Comparison of ENCODE assay signal across 13 mouse cellular contexts in genomic region chr7:125643880-125644279, GRCm38 (mm10). TPM values are rescaled to one million over a fixed set of nuclear protein-coding genes. Genes with fewer than 3 reads are reported as not detected.
DNase-seq lines count a peak whose midpoint lies in the region; ATAC-seq and TF ChIP-seq lines count a peak whose summit lies in the region.
"Had no signal": no experiment of that assay in that cellular context is flagged by ENCODE, and none has a peak within 500 bp of the region (broad histone marks: within the 10 kb centered on the region; RNA-seq: fewer than 3 reads in every experiment).

No protein-coding gene starts in this region.

- H3K4me3 ChIP-seq in kidney, adult 2 months (ENCODE audit: insufficient read depth, low read depth, low read length), result no peak overlapping the region
- H3K4me3 ChIP-seq in kidney, embryonic 16.5 days (ENCODE audit: low read length), result no peak overlapping the region
- no peak overlapping the region for H3K4me3 ChIP-seq in lung, embryonic 14.5 days (ENCODE audit: low read depth, low read length)
- H3K4me3 ChIP-seq: forebrain, embryonic 13.5 days; midbrain, embryonic 12.5 days; neural tube, embryonic 13.5 days had no signal

- H3K4me1 ChIP-seq in kidney, adult 2 months (ENCODE audit: control insufficient read depth, insufficient read depth, low read length), result no peaks in the 10 kb centered on the region
- no peaks in the 10 kb centered on the region for H3K4me1 ChIP-seq in kidney, embryonic 16.5 days (ENCODE audit: insufficient read depth, low read length)
- H3K4me1 ChIP-seq in lung, embryonic 14.5 days (ENCODE audit: insufficient read depth), result no peaks in the 10 kb centered on the region

- H3K36me3 ChIP-seq in kidney, adult 2 months (ENCODE audit: control insufficient read depth, insufficient read depth, low read length), result peaks cover 3% of the 10 kb centered on the region; the same call in 1 of the 2 replicates
- peaks cover 82% of the 10 kb centered on the region for H3K36me3 ChIP-seq in kidney, embryonic 16.5 days (ENCODE audit: insufficient read depth, low read length)
- H3K36me3 ChIP-seq in lung, embryonic 14.5 days (ENCODE audit: insufficient read depth), result peaks cover 98% of the 10 kb centered on the region

- no peak overlapping the region for H3K9ac ChIP-seq in kidney, embryonic 16.5 days (replicated peaks; ENCODE audit: low read length)
- H3K9ac ChIP-seq in lung, embryonic 14.5 days, result no peak overlapping the region
- H3K9ac ChIP-seq: forebrain, embryonic 13.5 days; midbrain, embryonic 12.5 days; neural tube, embryonic 13.5 days had no signal

- TF ChIP-seq CTCF in kidney, adult 2 months (conservative IDR thresholded peaks at IDR 0.05; ENCODE audit: insufficient read depth, insufficient read length, low read depth, low read length), result no peak
- TF ChIP-seq CTCF in lung, embryonic 14.5 days (IDR thresholded peaks at IDR 0.05; ENCODE audit: low read depth), result no peak

- no peak for ATAC-seq in kidney, embryonic 16.5 days (ENCODE audit: low FRiP score, low TSS enrichment)
- no peak for ATAC-seq in lung, embryonic 14.5 days (ENCODE audit: insufficient read depth)
- ATAC-seq: forebrain, embryonic 13.5 days; Patski had no signal

- H3K4me2 ChIP-seq in kidney, embryonic 16.5 days (replicated peaks; ENCODE audit: low read depth, low read length), result no peak overlapping the region
- H3K4me2 ChIP-seq in lung, embryonic 14.5 days, result no peak overlapping the region
- H3K4me2 ChIP-seq: forebrain, embryonic 13.5 days; midbrain, embryonic 12.5 days; neural tube, embryonic 13.5 days had no signal

- TF ChIP-seq POLR2A in kidney, adult 2 months (IDR thresholded peaks at IDR 0.05; ENCODE audit: low read depth, low read length), result no peak

- H3K27me3 ChIP-seq in kidney, adult 2 months (replicated peaks; ENCODE audit: control insufficient read depth, insufficient read depth, low read length), result no peaks in the 10 kb centered on the region
- H3K27me3 ChIP-seq in kidney, embryonic 16.5 days (ENCODE audit: insufficient read depth, low read length), result no peaks in the 10 kb centered on the region
- H3K27me3 ChIP-seq in lung, embryonic 14.5 days (ENCODE audit: insufficient read depth, low read length), result no peaks in the 10 kb centered on the region
- H3K27me3 ChIP-seq: forebrain, embryonic 13.5 days; midbrain, embryonic 12.5 days; neural tube, embryonic 13.5 days; Patski had no signal

- no peaks in the 10 kb centered on the region for H3K9me3 ChIP-seq in kidney, embryonic 16.5 days (ENCODE audit: low read length)
- H3K9me3 ChIP-seq in lung, embryonic 14.5 days (ENCODE audit: low read depth, low read length), result no peaks in the 10 kb centered on the region
- H3K9me3 ChIP-seq: forebrain, embryonic 13.5 days; midbrain, embryonic 12.5 days; neural tube, embryonic 13.5 days had no signal

- H3K27ac ChIP-seq in kidney, adult 2 months (ENCODE audit: insufficient read depth, low read depth, low read length), result no peak overlapping the region
- H3K27ac ChIP-seq in kidney, embryonic 16.5 days (ENCODE audit: low read length), result no peak overlapping the region
- H3K27ac ChIP-seq in lung, embryonic 14.5 days (ENCODE audit: low read depth), result no peak overlapping the region
- H3K27ac ChIP-seq: forebrain, embryonic 13.5 days; midbrain, embryonic 12.5 days; neural tube, embryonic 13.5 days had no signal

- peak; percentile 23 for DNase-seq in kidney, adult 2 months
- peak; percentile 41 for DNase-seq in lung, embryonic 14.5 days
- no peak for DNase-seq in lung, adult 18-20 months
- DNase-seq in brain, adult 2 months (ENCODE audit: low read depth, low spot score), result peak; percentile 26
- peak; percentile 10 for DNase-seq in lung, postnatal 36 days
- DNase-seq in left cerebral cortex, adult 9 months (ENCODE audit: low spot score in 2 of 2), result no peak
- no peak for DNase-seq in spleen, postnatal 4 days (ENCODE audit: low spot score in 2 of 2)
- DNase-seq: embryo, embryonic 11 days had no signal

- WGBS in kidney, adult 2 months, result 72% methylated on average over 6 of the region's 6 CpGs
- 80% methylated on average over 6 of the region's 6 CpGs for WGBS in kidney, embryonic 16.5 days
- 80% methylated on average over 6 of the region's 6 CpGs for whole genome bisulfite sequencing in lung, embryonic 14.5 days

RNA-seq across cellular contexts. Expression of gene Il21r, which starts 40.7 kb away (rescaled TPM):
- polyA plus RNA-seq in kidney, adult 2 months (2012; rRNA removed), result 1.4 and 6.4 TPM in 2 replicates
- polyA plus RNA-seq in kidney, embryonic 16.5 days (2015; fragmentation: Nextera tagmentation; extraction: Ambion mirVana), result 0.34 and 0.35 TPM in 2 replicates
- 0.14 and 0.41 TPM in 2 replicates for polyA plus RNA-seq in lung, embryonic 14.5 days (2014; fragmentation: Nextera tagmentation; extraction: Ambion mirVana)
- polyA plus RNA-seq: Patski had no signal

Comparison
In these comparisons a context has a peak if more than half of its experiments do, and no peak if none do; other contexts are left out.
1. DNase-seq: peak in kidney, adult 2 months (single experiment), lung, embryonic 14.5 days (single experiment), brain, adult 2 months (single experiment) and lung, postnatal 36 days (single experiment); none in lung, adult 18-20 months (0 of 2), left cerebral cortex, adult 9 months (0 of 2) and spleen, postnatal 4 days (0 of 2).